Mouse (Mus musculus): ENCODE data around the gene Nanp. TPM values are rescaled to one million over a fixed set of nuclear protein-coding genes. Genes with fewer than 3 reads are reported as not detected.

Gene Nanp
- total and polyA plus RNA-seq, 3 experiments, result 15.6 to 33.0 (median 30.8) TPM

DNA sequence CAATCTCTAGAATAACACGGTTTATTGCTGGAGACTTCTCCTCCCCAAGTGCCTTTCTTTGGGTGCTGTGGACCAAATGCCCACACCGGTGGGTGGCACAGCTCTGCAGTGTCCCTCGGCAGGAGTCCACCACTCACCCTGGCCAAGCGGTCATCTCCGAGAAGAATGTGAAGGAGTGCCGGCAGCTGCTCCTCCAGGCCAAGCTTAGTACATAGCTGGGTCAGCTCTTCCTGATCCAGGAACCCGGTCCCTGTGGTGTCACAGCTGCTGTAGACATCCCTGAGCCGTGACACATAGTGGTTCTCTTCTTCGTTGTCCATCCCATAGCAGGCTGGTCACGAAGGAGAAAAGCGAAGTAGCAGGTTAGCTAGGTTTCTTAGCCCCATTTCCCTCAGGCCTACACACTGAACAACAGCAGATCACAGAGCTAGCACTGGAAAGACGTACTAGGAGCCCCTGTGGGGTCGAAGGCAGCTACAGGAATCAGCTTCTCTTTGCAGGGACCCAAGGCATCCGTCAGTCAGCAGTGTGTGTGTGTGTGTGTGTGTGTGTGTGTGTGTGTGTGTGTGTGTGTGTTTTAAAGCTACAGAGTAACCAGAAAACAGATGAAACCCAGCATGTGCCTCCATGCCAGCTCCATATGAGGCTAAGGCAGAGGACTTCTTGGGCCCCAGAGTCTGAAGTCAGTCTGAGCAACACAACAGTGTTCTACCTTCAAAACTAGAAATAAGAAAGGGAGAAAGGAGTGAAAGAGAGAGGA is 59.2 kb downstream of the Nanp start (continued):
- TF ChIP-seq SMC3 (IDR thresholded peaks at IDR 0.05; ENCODE audit: low read depth, low read length) (no peak), NELFE (IDR thresholded peaks at IDR 0.05; ENCODE audit: low read depth, low read length) (no peak), ZMIZ1 (IDR thresholded peaks at IDR 0.05; ENCODE audit: low read depth, low read length) (no peak)

Other genes with a start within 250 kb of the Nanp start
- gene Abhd12, start 134.7 kb downstream of the Nanp start, total RNA-seq (2012; rRNA removed), result 43.6 and 45.5 TPM in 2 replicates
- 51.5 and 51.9 TPM in 2 replicates for gene Abhd12, start 134.7 kb downstream of the Nanp start, total RNA-seq (2014; rRNA removed)
- 45.7 and 51.3 TPM in 2 replicates for gene Abhd12, start 134.7 kb downstream of the Nanp start, polyA plus RNA-seq (2012; ENCODE audit: insufficient read length, low read depth)
- gene Gins1, start 134.0 kb downstream of the Nanp start, total RNA-seq (2012; rRNA removed), result 41.4 and 47.1 TPM in 2 replicates
- gene Gins1, start 134.0 kb downstream of the Nanp start, total RNA-seq (2014; rRNA removed), result 65.9 and 81.4 TPM in 2 replicates
- gene Gins1, start 134.0 kb downstream of the Nanp start, polyA plus RNA-seq (2012; ENCODE audit: insufficient read length, low read depth), result 68.4 and 76.7 TPM in 2 replicates
- 5.8 and 6.6 TPM in 2 replicates for gene Ninl, start within 50 bp of the Nanp start, total RNA-seq (2012; rRNA removed)
- gene Ninl, start within 50 bp of the Nanp start, total RNA-seq (2014; rRNA removed), result 1.8 and 3.8 TPM in 2 replicates
- gene Ninl, start within 50 bp of the Nanp start, polyA plus RNA-seq (2012; ENCODE audit: insufficient read length, low read depth), result 3.5 and 4.1 TPM in 2 replicates
- gene Gm14151, start 53.0 kb upstream of the Nanp start, total RNA-seq (2012; rRNA removed), result not detected in 2 replicates
- gene Gm14151, start 53.0 kb upstream of the Nanp start, total RNA-seq (2014; rRNA removed), result not detected in 2 replicates
- not detected in 2 replicates for gene Gm14151, start 53.0 kb upstream of the Nanp start, polyA plus RNA-seq (2012; ENCODE audit: insufficient read length, low read depth)
- not detected in 2 replicates for gene Gm14147, start 58.8 kb upstream of the Nanp start, total RNA-seq (2012; rRNA removed)
- gene Gm14147, start 58.8 kb upstream of the Nanp start, total RNA-seq (2014; rRNA removed), result not detected in 2 replicates
- not detected in 2 replicates for gene Gm14147, start 58.8 kb upstream of the Nanp start, polyA plus RNA-seq (2012; ENCODE audit: insufficient read length, low read depth)

All from CH12.LX (cell line).